Mouse (Mus musculus): ENCODE results near the gene Lrrc46. TPM values are rescaled to one million over a fixed set of nuclear protein-coding genes. Genes with fewer than 3 reads are reported as not detected.

The Lrrc46 gene
- polyA plus RNA-seq, 1 experiment from 2014 or later, result 4.8 TPM

DNA sequence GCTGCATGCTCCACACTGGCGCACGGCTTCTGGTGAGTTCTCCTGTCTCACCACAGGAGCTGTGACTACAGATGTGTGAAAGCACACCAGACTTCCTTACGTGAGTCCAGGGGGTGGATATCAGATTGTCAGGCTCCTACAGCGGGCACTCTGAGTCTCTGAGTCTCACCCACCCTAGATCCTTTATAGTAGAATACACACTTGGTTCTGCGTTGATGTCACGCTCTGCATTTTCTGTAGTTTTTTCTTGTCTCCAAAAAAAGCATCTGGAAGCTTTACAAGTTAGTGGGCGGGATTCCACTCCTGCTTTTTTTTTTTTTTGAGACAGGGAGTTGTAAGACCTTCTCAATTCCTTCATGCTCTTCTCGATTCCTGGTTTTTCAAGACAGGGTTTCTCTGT is 3.7 kb upstream of the Lrrc46 start:
- Histone ChIP-seq H3K9me3 (replicated peaks) (no peaks in the 10 kb centered on the region), H3K4me1 (peaks cover 14% of the 10 kb centered on the region), H3K4me2 (replicated peaks) (no peak overlapping the region), H3K9ac (no peak overlapping the region), H3K27ac (no peak overlapping the region), H3K36me3 (peaks cover 34% of the 10 kb centered on the region), H3K4me3 (no peak overlapping the region), H3K27me3 (no peaks in the 10 kb centered on the region)
- 95% methylated on average over 8 of the region's 8 CpGs for WGBS
- no peak for ATAC-seq (ENCODE audit: low FRiP score)

DNA sequence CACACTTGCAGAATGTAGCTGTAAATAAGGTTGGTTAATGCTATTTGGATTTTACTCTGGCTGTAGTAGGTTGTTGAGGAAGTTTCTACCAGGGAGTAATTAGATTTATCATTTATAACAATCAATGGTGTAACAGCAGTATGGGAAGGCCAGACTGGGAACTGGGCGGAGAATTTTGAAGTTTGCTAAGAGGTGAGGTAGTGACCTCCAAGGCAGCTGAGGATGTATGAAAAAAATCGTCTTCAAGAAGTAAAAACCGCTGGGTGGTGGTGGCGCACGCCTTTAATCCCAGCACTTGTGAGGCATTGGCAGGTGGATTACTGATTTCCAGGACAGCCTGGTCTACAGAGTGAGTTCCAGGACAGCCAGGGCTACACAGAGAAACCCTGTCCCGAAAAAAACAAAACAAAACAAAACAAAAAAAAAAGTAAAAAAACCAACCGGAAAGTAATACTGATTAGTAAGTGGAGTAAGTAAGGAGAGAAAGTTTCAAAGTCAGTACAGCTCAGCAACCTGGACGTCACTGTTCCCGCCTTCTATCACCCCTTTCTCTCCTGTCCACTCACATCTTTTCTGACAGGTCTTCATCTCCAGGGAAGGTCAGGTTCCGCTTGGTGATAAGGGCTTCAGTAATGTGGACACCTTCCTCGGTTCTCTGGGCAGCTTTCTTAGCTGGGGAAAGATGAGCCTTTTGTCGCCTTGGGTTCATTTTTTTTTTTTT is 746 bp downstream of the Lrrc46 start:
- peaks cover 14% of the 10 kb centered on the region for H3K4me1 ChIP-seq
- peak overlapping the region; percentile 82 for H3K4me3 ChIP-seq
- no peaks in the 10 kb centered on the region for H3K9me3 ChIP-seq (replicated peaks)
- H3K4me2 ChIP-seq (replicated peaks), result peak overlapping the region; percentile 81
- H3K27ac ChIP-seq, result no peak overlapping the region
- WGBS, result 53% methylated on average over 12 of the region's 12 CpGs
- H3K27me3 ChIP-seq, result no peaks in the 10 kb centered on the region
- no peak overlapping the region for H3K9ac ChIP-seq
- no peak for ATAC-seq (ENCODE audit: low FRiP score)
- peaks cover 13% of the 10 kb centered on the region; the same call in 1 of the 2 replicates for H3K36me3 ChIP-seq

DNA sequence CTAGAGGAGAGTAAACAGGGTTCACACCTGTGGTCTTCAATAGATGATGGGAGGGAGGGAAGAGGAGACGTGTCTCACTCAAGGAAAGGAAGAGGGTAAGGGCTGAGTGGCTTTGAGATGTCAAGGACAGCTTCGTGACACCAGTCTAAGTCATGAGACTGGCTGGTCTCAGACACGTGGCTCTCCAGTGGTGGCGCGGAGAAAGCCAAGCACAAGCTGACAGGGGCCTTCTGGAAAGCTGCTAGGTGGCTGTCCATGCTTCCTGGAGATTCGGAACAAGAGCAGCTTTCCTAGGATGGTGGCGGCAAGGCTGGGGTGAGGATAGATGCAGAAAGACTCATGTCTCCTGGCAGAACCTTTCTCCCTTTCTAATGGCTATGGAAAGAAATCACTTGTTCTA is 2.3 kb downstream of the Lrrc46 start:
- Histone ChIP-seq H3K4me3 (no peak overlapping the region), H3K4me1 (peaks cover 14% of the 10 kb centered on the region), H3K9me3 (replicated peaks) (no peaks in the 10 kb centered on the region), H3K9ac (no peak overlapping the region), H3K27ac (no peak overlapping the region), H3K36me3 (no peaks in the 10 kb centered on the region), H3K27me3 (no peaks in the 10 kb centered on the region), H3K4me2 (replicated peaks) (no peak overlapping the region)
- ATAC-seq (ENCODE audit: low FRiP score), result no peak
- WGBS, result 61% methylated on average over 7 of the region's 7 CpGs

DNA sequence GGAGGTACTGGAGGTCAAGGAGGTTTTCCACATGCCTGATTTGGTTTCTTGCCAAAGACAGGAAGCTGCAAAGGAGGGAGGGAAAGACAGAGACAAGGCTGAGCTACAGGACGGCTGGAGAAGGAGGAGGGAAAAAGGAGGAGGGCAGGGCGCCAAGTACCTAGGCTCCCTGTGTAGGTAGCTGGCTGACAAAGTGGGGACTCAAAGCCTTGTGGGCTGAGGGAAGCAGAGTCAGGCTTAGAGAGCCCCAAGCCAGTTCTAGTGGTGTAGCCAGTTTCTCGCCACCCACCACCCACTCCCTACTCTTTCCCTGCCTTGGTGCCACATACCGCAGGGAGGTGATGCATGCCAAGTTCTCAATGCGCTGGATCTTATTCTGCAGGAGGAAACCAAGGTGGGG is 5.1 kb downstream of the Lrrc46 start:
- H3K27ac ChIP-seq, result no peak overlapping the region
- no peaks in the 10 kb centered on the region for H3K9me3 ChIP-seq (replicated peaks)
- H3K4me3 ChIP-seq, result no peak overlapping the region
- H3K4me1 ChIP-seq, result peaks cover 3% of the 10 kb centered on the region; the same call in 1 of the 2 replicates
- 94% methylated on average over 5 of the region's 5 CpGs for WGBS
- H3K27me3 ChIP-seq, result no peaks in the 10 kb centered on the region
- H3K4me2 ChIP-seq (replicated peaks), result no peak overlapping the region
- peaks cover 9% of the 10 kb centered on the region for H3K36me3 ChIP-seq
- no peak for ATAC-seq (ENCODE audit: low FRiP score)
- no peak overlapping the region for H3K9ac ChIP-seq

DNA sequence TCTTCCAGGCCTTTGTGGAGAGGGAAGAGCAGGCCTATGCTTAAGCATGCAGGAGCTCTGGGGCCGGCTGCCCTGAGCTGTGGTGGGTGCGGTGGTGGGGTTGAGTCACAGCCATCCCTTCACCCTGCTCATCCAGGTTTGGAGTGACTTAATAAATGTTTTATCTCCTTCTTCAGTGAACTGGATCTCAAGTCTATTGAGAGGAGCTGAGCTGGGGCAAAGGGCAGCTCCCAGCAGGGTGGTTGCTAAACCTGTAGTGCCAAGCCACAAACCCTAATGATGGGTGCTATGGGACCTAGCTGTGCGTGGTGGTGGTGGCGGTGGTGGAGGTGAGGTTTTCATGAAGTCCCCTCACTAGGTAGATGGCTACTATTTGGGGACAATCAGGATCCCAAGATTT is 7.4 kb downstream of the Lrrc46 start:
- 94% methylated on average over 4 of the region's 4 CpGs for WGBS
- H3K9ac ChIP-seq, result no peak overlapping the region
- H3K9me3 ChIP-seq (replicated peaks), result no peaks in the 10 kb centered on the region
- no peaks in the 10 kb centered on the region for H3K27me3 ChIP-seq
- H3K4me2 ChIP-seq (replicated peaks), result no peak overlapping the region
- H3K4me1 ChIP-seq, result peaks cover 10% of the 10 kb centered on the region; the same call in 1 of the 2 replicates
- no peak for ATAC-seq (ENCODE audit: low FRiP score)
- no peak overlapping the region for H3K4me3 ChIP-seq
- no peak overlapping the region for H3K27ac ChIP-seq
- H3K36me3 ChIP-seq, result peaks cover 9% of the 10 kb centered on the region

DNA sequence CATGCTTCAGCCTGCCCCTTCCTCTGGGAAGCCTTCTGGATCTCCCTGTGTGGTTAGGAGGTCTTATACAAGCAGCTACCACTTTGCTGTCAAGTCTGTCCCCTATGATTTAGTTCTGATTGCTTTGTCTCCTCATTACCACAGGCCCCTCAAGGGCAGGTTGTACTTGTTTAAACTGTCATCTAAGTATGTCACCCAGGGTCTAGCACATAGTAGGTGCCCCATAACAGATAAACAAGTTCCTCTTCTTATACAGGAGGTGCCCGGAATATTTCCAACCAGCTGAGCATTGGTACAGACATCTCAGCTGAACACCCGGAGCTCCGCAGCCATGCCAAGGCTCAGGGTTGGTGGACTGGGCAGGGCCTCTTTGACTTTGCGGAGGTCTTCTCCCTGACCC is 8.7 kb downstream of the Lrrc46 start:
- Histone ChIP-seq H3K9me3 (replicated peaks) (no peaks in the 10 kb centered on the region), H3K4me3 (no peak overlapping the region), H3K9ac (no peak overlapping the region), H3K27ac (no peak overlapping the region), H3K36me3 (peaks cover 9% of the 10 kb centered on the region), H3K4me2 (replicated peaks) (no peak overlapping the region), H3K27me3 (no peaks in the 10 kb centered on the region), H3K4me1 (peaks cover 10% of the 10 kb centered on the region; the same call in 1 of the 2 replicates)
- no peak for ATAC-seq (ENCODE audit: low FRiP score)
- WGBS, result 99% methylated on average over 4 of the region's 4 CpGs

DNA sequence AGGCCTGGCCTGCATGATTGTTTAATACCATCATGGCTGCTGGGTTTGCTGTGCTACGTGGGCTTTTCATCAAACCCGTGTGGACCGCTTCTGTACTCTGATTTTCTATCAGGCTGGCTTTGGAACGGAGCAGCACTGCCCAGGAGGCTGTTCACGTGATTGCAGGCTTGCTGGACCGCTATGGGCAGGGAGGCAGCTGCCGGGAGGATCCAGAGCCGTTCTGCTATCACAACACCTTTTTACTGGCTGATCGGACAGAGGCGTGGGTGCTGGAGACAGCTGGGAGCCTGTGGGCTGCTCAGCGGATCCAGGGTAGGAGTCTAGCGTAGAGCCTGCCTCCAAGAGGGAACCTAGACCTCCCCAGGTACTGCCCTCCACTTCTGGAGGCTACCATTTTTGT is 9.2 kb downstream of the Lrrc46 start:
- Histone ChIP-seq H3K27me3 (no peaks in the 10 kb centered on the region), H3K4me1 (peaks cover 10% of the 10 kb centered on the region; the same call in 1 of the 2 replicates), H3K4me3 (no peak overlapping the region), H3K9ac (no peak overlapping the region), H3K4me2 (replicated peaks) (no peak overlapping the region), H3K9me3 (replicated peaks) (no peaks in the 10 kb centered on the region), H3K36me3 (peaks cover 9% of the 10 kb centered on the region), H3K27ac (no peak overlapping the region)
- 84% methylated on average over 12 of the region's 12 CpGs for WGBS
- no peak for ATAC-seq (ENCODE audit: low FRiP score)

DNA sequence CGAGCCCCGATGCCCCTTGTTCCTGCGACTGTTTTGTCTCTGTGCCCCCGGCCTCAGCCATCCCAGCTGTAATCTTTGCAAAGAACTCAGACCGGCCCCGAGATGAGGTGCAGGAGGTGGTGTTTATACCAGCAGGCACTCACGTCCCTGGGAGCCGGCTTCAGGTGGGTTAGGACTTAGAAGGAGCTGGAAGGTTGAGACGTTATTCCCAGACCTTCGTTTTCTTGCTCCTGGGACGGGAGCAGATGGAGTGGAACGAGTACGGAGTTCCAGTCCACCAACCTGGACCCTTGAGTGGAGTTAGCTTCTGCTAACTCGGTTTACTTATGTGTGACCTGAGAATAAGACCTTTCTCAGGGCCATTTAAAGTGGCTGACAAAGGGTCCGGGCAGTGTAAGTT is 10.8 kb downstream of the Lrrc46 start:
- Histone ChIP-seq H3K27me3 (peaks cover 3% of the 10 kb centered on the region), H3K9ac (peak overlapping the region; percentile 83), H3K36me3 (peaks cover 9% of the 10 kb centered on the region), H3K27ac (no peak overlapping the region), H3K9me3 (replicated peaks) (no peaks in the 10 kb centered on the region), H3K4me1 (peaks cover 18% of the 10 kb centered on the region), H3K4me3 (peak overlapping the region; percentile 63), H3K4me2 (replicated peaks) (peak overlapping the region; percentile 87)
- WGBS, result 29% methylated on average over 15 of the region's 15 CpGs
- ATAC-seq (ENCODE audit: low FRiP score), result no peak

DNA sequence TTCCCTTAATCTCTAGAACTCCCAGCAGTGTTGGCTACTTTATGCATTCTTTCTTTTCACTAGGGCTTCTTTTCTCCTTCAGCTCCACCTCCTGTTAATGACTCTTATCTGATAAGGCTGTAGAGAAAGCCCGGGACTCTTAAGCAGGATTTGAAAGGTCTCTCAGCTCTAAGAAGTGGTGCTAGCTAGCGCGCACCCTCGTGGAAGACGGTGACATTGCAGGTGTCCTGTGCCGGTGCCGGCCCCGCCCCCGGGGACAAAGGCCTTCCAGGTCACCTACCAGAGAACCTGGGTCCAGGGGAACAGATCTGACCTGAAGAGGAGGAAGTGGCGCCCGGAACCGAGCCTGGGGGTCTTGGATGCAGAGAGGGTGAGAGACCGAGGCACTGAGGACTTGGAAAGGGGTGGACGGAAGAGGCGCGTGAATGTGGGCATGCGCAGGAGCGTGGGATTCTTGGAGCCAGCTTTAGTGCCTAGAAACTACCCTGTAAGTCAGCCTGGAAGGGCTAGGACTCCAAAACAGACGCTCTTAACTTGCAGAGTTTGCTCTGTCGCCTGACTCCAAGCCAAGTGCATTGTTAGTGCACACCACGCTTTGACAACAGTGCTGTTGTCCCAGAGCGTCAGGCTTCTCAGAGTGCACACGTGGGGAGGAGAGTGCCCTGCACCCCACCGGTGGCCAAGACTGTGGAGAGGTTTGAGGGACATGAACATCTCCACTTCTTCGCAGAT is 11.4 kb downstream of the Lrrc46 start, which contains the start of gene Scrn2:
Gene Scrn2 (plus strand): TSS at position 253 of the 732 bp plus-strand sequence.
- Histone ChIP-seq H3K4me1 (peaks cover 24% of the 10 kb centered on the region), H3K27ac (peak within 1 kb of the TSS; percentile 71), H3K4me2 (replicated peaks) (peak within 1 kb of the TSS; percentile 87), H3K36me3 (peaks cover 9% of the 10 kb centered on the region), H3K9me3 (replicated peaks) (no peaks in the 10 kb centered on the region), H3K27me3 (peaks cover 9% of the 10 kb centered on the region), H3K9ac (peak within 1 kb of the TSS; percentile 83), H3K4me3 (peak within 1 kb of the TSS; percentile 63)
- WGBS, result 1% methylated on average over 25 of the region's 25 CpGs
- ATAC-seq (ENCODE audit: low FRiP score), result peak; percentile 69

DNA sequence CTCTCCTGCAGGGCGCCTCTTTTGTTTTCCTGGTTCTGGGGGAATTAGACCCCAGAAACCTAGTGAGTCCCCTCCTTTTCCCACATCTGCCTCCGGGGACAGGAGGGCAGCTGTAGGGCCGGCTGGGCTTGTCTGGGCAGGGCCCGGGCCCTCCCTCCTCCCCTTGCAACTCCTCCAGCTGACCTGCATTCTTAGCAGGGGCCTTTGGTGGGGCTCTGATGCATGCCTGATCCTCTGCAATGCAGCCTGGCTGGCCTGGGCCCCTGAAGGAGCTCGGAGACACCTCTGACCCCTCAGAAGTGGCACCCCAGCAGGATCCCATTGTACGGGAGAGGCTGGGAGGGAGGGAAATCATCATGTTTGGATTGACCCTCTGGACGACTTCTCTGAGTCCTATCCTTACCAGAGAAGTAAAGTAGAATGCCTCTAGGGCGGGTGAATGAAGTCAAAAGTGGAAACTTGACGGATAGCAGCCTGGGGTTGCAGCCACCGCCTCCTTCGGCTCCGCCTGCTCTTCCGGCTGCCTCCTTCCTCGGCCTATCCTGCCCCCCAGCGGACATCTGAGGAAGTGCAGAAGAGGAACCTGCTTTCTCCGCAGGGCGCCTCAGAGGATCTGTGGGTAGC is 15.4 kb downstream of the Lrrc46 start:
- H3K4me2 ChIP-seq (replicated peaks), result peak overlapping the region; percentile 52
- H3K27me3 ChIP-seq, result peaks cover 49% of the 10 kb centered on the region
- peak overlapping the region; percentile 22 for H3K4me3 ChIP-seq
- no peaks in the 10 kb centered on the region for H3K9me3 ChIP-seq (replicated peaks)
- no peaks in the 10 kb centered on the region for H3K36me3 ChIP-seq
- WGBS, result under 1% methylated on average over 17 of the region's 17 CpGs
- H3K27ac ChIP-seq, result peak overlapping the region; percentile 45; the same call in 1 of the 2 replicates
- H3K9ac ChIP-seq, result peak overlapping the region; percentile 54
- H3K4me1 ChIP-seq, result peaks cover 39% of the 10 kb centered on the region
- peak; percentile 15; the same call in 1 of the 2 replicates for ATAC-seq (ENCODE audit: low FRiP score)

DNA sequence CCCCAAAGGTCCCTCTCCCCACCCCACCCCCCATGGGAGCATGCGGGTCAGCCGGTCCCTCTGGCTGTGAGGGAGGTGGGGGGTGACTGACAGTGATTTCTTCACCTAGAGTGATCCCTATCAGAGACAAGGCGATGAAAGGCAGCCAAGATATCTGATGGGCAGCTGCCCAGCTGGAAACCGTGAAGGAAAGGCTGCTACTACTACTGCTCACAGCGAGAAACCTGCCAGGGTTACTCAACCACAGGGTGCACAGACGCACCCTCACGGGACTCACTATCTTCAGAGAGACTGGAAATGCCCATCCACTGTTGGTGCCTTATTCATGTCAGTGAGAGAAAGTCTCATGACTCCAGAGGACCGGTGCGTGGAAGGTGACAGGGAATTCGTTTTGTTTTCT is 16.2 kb downstream of the Lrrc46 start:
- H3K27ac ChIP-seq, result no peak overlapping the region
- no peaks in the 10 kb centered on the region for H3K36me3 ChIP-seq
- no peak overlapping the region for H3K4me3 ChIP-seq
- no peak overlapping the region for H3K9ac ChIP-seq
- H3K4me1 ChIP-seq, result peaks cover 31% of the 10 kb centered on the region
- H3K9me3 ChIP-seq (replicated peaks), result no peaks in the 10 kb centered on the region
- H3K4me2 ChIP-seq (replicated peaks), result no peak overlapping the region
- ATAC-seq (ENCODE audit: low FRiP score), result no peak
- H3K27me3 ChIP-seq, result peaks cover 58% of the 10 kb centered on the region
- WGBS, result 20% methylated on average over 10 of the region's 10 CpGs

DNA sequence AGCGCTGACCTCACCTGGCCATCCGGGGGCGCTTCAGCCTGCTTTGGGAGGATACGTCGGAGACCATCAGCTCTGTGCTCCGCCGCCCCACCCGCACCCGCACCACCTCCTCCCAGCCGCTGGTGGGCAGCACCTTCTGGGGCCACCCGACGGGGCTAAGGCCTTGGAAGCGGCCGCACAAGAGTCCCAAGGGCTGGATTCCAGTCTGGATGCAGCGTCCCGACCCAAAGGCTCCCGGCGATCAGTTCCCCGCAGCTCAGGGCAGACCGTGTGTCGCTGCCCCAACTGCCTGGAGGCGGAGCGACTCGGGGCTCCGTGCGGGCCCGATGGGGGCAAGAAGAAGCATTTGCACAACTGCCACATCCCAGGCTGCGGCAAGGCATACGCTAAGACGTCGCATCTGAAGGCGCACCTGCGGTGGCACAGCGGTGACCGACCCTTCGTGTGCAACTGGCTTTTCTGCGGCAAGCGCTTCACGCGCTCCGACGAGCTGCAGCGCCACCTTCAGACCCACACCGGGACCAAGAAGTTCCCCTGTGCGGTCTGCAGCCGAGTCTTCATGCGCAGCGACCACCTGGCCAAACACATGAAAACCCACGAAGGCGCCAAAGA is 19.2 kb downstream of the Lrrc46 start:
- no peak overlapping the region for H3K27ac ChIP-seq
- peak overlapping the region; percentile 60 for H3K9ac ChIP-seq
- H3K9me3 ChIP-seq (replicated peaks), result no peaks in the 10 kb centered on the region
- no peaks in the 10 kb centered on the region for H3K36me3 ChIP-seq
- peak overlapping the region; percentile 47 for H3K4me3 ChIP-seq
- peak; percentile 64 for ATAC-seq (ENCODE audit: low FRiP score)
- peak overlapping the region; percentile 83 for H3K4me2 ChIP-seq (replicated peaks)
- WGBS, result under 1% methylated on average over 50 of the region's 50 CpGs
- peaks cover 87% of the 10 kb centered on the region for H3K27me3 ChIP-seq
- H3K4me1 ChIP-seq, result peaks cover 45% of the 10 kb centered on the region
